Mouse (Mus musculus) adrenal gland, adult (tissue): Measurements from ENCODE around the gene Tbc1d8b.

Source experiments
- DNase-seq, 2 experiments: peaks; one replicate each; pipeline ENCODE4 v3.0.0; 2022 to 2023; ENCODE audit warnings: low spot score in 1 of 2; ENCODE audit not compliant: inconsistent age in 2 of 2

The Tbc1d8b gene

DNA sequence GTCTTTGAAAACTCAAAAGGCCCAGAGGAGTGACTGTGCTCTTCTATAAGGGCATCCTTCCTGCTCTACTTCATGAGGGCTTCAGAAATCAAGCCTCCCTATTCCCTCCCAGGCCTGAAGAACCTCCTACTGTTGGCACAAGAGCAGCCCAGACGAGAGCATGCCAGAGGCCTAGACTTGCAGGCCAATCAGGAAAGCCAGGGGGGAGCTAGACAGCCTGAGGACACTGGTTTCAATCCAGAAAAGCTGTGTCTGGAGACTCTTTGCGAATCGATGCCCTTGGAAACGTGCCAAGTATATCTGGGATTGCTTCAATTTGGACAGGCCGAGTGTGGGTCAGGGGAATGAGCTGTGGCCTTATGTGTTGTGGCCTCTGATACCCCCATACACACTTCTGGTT lies 94.6 kb downstream of the Tbc1d8b start:
- DNase-seq = no peak

DNA sequence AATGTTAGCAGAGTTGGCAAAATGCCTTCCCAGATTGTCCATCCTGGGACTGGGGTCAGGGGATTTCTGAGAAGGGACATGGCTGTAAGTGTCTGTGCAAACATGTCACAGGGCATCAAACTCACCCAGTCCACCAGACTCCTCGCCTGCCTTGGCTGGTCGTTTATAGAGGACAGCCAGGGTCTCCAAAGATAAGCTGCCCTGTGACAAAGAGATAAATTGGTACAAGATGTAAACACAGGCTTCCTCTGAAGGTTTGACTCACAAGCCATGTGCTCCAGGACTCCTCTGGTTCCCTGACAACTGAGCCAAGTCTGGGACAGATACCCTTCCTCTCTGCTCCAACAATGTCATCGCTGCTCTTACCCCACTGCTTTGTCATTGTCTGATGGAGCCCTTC lies 96.2 kb downstream of the Tbc1d8b start:
- DNase-seq = no peak

DNA sequence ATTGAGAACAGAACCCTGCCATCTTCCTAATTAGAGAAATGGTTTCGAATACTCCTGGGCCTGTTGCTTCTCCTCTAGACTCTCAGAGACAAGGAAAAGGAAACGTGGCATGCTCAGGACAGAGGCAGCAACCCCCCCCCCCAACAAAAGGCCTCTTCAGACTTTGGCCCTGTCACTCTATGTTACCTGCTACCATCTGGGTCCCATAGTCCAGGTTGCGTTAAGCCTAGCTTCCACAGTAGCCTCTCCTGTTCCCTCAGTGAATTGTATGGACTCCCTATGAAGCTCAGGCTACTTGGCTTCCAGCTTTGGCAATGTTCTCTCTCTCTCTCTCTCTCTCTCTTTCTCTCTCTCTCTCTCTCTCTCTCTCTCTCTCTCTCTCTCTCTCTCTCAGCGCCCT lies 96.8 kb downstream of the Tbc1d8b start:
- no peak for DNase-seq

DNA sequence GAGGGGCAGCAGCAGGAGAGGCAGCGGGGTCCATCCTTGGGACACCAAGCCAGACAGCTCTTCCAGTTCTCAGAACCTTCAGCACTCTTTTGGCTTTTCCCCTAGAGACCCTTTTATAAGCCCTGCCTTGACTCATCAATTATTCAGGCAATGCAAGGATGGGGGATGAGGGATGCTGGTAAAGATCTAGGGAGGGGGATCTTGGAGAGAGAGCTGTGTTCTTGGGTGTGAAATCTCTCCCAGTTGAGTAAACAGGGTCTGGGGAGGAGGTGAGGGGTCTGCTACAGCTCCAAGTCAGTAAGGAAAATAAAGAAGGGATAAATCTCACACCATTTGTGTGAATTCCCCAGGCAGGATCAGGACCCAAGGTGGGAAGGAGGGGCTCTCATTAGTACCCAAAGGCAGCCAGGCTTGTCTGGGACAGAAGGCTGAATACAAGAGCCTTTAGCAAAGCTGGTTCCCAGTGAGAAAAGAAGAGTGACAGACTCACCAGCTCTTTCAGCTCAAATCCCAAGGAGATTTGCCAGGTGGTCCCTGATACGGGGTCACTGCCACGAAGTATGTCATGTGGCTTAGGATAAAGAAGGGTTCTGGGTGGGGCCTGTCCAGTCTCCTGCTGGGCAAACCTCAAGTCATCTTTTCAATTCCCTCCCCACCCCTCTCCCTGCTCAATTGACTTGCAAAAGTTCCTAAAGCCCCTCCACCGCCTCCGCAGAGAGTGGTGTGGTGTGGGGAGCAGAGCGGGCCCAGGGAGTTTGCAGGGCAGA lies 97.7 kb downstream of the Tbc1d8b start, which contains the start of gene Ripply1:
Gene Ripply1 (minus strand): TSS at position 76 of the 767 bp plus-strand sequence.
- no peak for DNase-seq

DNA sequence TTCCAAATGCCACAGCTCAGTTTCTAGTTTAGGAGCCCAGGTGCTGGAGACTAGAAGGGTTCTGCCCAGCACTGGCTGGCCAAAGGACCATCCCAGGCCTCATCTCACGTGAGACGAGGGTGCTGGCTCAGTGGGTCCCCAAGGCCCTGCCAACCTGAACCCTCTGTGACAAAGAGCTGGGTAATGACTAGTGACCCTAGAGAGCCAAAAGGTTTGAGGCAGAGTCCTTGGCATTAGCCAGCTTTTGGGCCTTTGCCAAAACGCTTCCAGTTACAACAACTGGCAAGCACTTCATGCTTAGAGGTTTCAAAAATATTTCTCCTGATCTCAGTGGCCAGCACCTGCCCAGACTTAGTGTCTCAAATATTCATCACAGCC lies 98.2 kb downstream of the Tbc1d8b start:
- peak; percentile 69 to 89 for DNase-seq

DNA sequence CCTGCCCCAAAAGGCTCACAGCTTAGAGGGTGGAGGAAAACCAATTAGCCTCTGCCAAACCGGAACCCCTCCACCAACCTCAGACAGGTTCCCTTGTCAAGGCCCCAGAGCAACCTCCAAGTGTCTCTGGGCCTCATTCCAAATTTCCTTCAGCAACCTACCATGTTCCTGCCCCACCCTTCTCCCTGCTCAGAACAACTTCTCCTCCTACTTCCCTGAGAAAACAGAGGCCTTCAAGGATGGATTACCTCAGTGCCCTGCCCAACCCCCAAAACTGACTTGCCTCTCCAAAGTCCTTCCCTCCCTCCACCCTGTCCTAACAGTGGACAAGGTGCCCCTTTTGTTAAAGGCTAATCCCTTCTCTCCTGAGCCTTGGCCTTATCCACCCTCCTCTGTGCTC lies 101.0 kb downstream of the Tbc1d8b start:
- no peak for DNase-seq

DNA sequence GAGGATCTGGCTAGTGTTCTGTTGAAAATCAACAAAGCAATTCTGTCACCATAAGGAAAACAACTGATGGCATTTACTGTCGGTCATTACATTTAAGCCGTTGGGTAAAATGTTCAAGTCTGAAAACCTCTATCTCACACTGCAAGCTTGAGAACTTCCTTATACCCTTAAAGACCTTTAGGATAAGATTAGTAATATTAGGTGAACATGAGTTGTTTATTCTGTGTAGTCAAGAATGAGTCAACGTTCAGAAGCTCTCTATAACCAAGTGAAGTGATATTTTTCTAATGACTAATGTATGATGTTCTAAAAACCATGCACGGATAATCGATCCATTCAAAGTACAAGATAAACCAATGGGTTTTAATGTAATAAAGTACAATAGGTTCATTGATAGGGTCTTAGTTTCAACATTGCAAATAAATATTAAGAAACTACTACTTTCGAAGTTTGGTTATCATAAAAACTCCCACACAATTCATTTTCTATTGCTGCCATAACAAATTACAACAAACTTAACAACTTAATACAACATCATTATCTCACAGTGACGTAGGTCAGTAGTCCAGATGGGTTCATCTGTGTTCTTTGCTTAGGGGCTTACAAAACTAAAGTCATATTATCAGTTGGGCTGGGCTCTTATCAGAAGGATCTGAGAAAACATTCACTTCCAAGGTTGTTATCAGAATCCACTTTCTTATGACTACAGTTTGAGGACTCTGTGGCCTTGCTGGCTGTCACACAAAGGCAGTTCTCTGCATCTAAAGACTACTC lies 109.5 kb downstream of the Tbc1d8b start:
- DNase-seq = no peak

DNA sequence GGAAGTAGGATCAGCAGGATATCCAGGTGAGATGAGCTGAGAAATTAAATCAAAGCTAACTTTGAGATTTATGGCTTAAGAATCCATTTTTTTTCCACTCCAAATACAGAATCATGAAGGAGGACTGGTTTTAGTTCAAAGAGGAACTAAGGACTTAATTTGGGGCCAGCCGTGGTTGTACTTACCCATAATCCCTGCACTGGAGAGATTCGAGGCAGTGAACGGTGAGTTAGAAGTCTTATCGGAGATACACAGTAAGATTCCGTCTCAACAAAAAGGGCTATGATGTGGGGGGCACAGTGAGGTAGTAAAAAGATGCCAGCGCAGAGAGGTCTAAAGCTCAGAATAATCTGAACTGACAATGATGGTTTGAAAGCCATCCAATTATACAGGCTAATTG lies 111.2 kb downstream of the Tbc1d8b start:
- DNase-seq = no peak

DNA sequence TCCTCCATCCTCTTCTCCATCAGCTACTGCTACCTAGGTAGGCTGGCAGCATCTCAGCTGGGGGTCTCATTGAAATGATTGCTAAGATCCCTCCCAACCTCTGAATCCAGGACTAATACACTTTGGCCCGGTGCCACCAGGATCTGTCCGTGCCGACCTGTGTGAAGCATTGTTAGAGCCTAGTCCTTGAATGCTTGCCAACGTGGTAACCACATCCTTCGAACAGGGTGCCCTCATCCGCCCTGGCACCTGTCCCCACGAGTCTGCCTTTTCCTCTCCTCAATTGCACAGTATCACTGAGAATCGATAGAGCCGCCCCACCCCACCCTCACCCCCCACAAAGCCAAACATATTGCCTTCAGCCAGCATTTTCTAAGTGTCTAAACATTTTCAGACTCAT lies 113.1 kb downstream of the Tbc1d8b start:
- DNase-seq = peak; percentile 26 to 57

DNA sequence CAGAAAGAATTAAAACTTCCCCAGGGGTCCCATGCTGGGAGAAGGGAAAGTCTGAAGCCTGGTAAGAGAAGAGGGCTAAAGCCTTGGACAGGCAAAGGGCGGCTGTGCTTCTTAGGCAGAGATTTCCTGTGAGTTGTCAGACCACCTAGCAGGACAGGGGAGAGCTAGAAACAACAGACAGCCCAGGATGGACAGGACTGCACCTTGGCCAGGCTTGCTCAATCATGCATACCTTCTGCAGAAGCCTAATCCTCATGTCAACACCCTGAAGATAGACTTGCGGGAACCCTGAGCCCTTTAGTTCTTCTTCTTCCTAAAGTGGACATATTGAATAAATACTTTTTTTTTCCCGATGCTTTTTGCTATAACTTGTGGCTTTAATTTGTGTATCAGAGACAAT lies 115.2 kb downstream of the Tbc1d8b start:
- DNase-seq = no peak

DNA sequence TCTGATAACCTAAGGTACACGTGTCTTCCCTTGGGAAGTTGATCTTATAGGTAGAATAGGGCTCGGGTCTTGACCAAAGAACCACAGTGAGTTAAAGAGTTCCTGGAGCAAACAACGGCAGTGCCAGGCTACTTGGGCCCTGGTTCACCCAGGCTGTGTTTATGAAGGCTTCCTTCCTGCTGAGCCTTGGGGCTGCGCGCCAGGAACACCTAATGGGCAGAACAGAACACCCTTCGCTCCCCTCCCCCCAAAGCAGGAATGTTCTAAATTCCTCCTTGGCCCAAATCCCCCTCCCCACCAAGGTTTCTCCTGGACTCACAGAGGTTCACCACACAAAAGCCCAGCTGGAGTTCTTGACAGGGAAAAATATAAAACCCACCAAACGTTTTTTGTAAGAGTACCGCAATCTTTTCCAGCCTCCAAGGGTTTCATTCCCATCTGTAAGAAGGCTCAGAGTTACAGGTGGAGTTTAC lies 115.6 kb downstream of the Tbc1d8b start, which contains the start of gene Cldn2:
Gene Cldn2 (plus strand): TSS at position 423 of the 473 bp plus-strand sequence.
- DNase-seq = no peak
